Mouse (Mus musculus): Measurements from ENCODE around the gene Map3k9.

The Map3k9 gene

GRCm38 (mm10) chr12:81683395-81683794 lies 97.6 kb downstream of the Map3k9 start:
- in situ Hi-C loops (cut with MboI; ENCODE audit: low pct_unique_long_range_greater_than_20kb in 1 of 2, low sequenced_read_pairs in 2 of 2, unreplicated experiment in 1 of 2): no loop called here

GRCm38 (mm10) chr12:81679807-81680529 lies 101.0 kb downstream of the Map3k9 start:
- in situ Hi-C loops (cut with MboI; ENCODE audit: low pct_unique_long_range_greater_than_20kb in 1 of 2, low sequenced_read_pairs in 2 of 2, unreplicated experiment in 1 of 2): no loop called here

GRCm38 (mm10) chr12:81675557-81675956 lies 105.4 kb downstream of the Map3k9 start:
- in situ Hi-C loops (cut with MboI; ENCODE audit: low pct_unique_long_range_greater_than_20kb in 1 of 2, low sequenced_read_pairs in 2 of 2, unreplicated experiment in 1 of 2): no loop called here
